Mouse (Mus musculus) forebrain, embryonic 11.5 days (tissue): Measurements from ENCODE around the gene Efnb3. TPM values are rescaled to one million over a fixed set of nuclear protein-coding genes. Genes with fewer than 3 reads are reported as not detected.
"Not testable (repeated sequence)": the region's sequence is repeated elsewhere in the genome, so short reads cannot be mapped to it uniquely, and the experiment has no call there.

ENCODE experiments used
- ATAC-seq: fragments of 200-750 bp; cut with Nextera tagmentation; replicated peaks from 2 replicates; pipeline ENCODE4 v1.8.0; 2017; ENCODE audit warnings: moderate TSS enrichment; ENCODE audit not compliant: low FRiP score
- DNase-seq: peaks from one replicate; pipeline ENCODE4 v3.0.0-alpha.2; 2017; ENCODE audit warnings: low spot score
- H3K27ac ChIP-seq: fragments of 300-500 bp; sonication (generic); 2 replicates; pipeline ENCODE4 v1.5.1; 2014; ENCODE audit warnings: low read depth, low read length
- H3K27me3 ChIP-seq: fragments of 300-500 bp; sonication (generic); 2 replicates; pipeline ENCODE4 v1.6.1; 2014; ENCODE audit warnings: mild to moderate bottlenecking, low read length, mixed read lengths; ENCODE audit not compliant: control insufficient read depth, insufficient read depth
- H3K36me3 ChIP-seq: fragments of 300-500 bp; sonication (generic); 2 replicates; pipeline ENCODE4 v1.6.1; 2014; ENCODE audit warnings: mild to moderate bottlenecking, low read length, moderate library complexity, mixed read lengths; ENCODE audit not compliant: control insufficient read depth, insufficient read depth
- H3K4me1 ChIP-seq: fragments of 300-500 bp; sonication (generic); replicated peaks from 2 replicates; pipeline ENCODE4 v1.6.1; 2014; ENCODE audit warnings: low read length, mixed read lengths; ENCODE audit not compliant: control insufficient read depth, insufficient read depth
- H3K4me2 ChIP-seq: fragments of 300-500 bp; sonication (generic); 2 replicates; pipeline ENCODE4 v1.6.1; 2014; ENCODE audit warnings: low read depth, mild to moderate bottlenecking, low read length, moderate library complexity, mixed read lengths; ENCODE audit not compliant: severe bottlenecking
- H3K4me3 ChIP-seq: fragments of 300-500 bp; sonication (generic); 2 replicates; pipeline ENCODE4 v1.5.1; 2014; ENCODE audit warnings: low read depth, low read length
- H3K9ac ChIP-seq: fragments of 300-500 bp; sonication (generic); 2 replicates; pipeline ENCODE4 v1.6.1; 2014; ENCODE audit warnings: low read length
- H3K9me3 ChIP-seq: fragments of 300-500 bp; sonication (generic); 2 replicates; pipeline ENCODE4 v1.6.1; 2016; ENCODE audit warnings: low read length, mixed read lengths; ENCODE audit not compliant: control insufficient read depth
- WGBS: fragments of 180-500 bp; shearing (Covaris S2); extraction: QIAGEN DNeasy Blood & Tissue Kit; methylation state at CpG from one replicate; pipeline ENCODE4 v1.1.7; 2014; 5-methylcytosine and 5-hydroxymethylcytosine counted together
- polyA plus RNA-seq: library from polyadenylated mRNA; unstranded; fragments of >200 nt; fragmentation: Nextera tagmentation; extraction: Ambion mirVana; gene quantifications from 2 replicates; pipeline ENCODE4 v1.2.1, GENCODE M21; 2014

The Efnb3 gene
- polyA plus RNA-seq, 1 experiment from 2014 or later: 13.1 TPM

DNA sequence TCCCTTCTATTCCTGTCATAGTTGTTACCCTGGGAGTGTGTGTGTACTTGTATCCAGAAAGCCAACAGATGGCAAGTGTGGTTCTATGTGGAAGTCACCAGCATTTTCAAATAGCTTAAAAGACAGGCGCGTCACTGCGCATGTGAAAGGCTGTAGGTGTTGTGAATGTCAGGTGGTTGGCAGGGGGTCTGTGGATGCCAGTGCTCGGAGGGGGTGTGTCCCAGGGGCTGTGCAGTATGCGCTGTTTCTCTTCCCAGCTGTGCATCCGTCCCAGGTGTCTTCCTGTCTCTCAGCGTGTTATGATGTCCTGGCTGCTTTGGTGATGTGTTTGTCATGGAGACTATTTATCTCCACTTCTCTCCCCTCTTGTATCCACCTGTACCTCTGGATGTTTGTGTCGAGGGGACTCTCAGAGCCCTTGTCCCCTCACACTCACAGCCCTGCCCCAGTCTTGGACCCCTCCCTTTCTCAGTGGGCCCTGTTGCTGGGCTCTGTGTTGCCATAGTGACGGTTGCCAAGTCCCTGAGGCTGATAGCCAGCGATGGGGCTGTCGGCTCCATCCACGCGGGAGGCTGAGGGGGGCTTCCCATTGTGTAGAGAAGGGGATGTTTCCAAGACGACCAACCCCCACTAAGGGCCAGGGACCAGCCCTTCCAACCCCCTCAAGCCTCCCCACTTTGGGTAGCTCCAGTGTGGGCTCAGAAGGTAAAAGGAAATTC is 7.2 kb downstream of the Efnb3 start:
- H3K36me3 ChIP-seq: no peaks in the 10 kb centered on the region
- ATAC-seq (peak; percentile 88), DNase-seq (peak; percentile 89)
- peaks cover 37% of the 10 kb centered on the region for H3K4me1 ChIP-seq
- H3K9me3 ChIP-seq: no peaks in the 10 kb centered on the region
- peak overlapping the region; percentile 54 for H3K9ac ChIP-seq
- H3K27ac ChIP-seq: peak overlapping the region; percentile 85
- peak overlapping the region; percentile 9; the same call in 1 of the 2 replicates for H3K4me3 ChIP-seq
- peak overlapping the region; percentile 46 for H3K4me2 ChIP-seq
- no peaks in the 10 kb centered on the region for H3K27me3 ChIP-seq
- WGBS: 18% methylated on average over 14 of the region's 14 CpGs

DNA sequence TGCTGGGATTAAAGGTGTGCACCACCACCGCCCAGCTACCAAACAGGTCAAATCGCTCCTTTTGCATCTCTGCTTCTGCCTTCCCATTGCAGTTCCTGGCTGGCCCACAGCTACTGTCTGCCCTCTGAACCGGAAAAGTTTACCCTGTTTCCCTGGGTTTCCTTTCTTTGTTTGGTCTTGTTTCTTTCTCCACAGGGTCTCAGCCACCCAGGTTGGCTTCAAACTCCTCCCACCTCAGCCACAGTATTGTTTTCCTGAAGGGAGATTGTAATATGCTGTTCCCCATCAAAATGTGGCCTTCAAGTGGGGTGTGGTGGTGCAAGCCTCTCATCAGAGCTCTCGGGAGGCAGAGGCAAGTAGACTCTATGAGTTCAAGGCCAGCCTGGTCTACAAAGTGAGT is 8.7 kb downstream of the Efnb3 start:
- WGBS: 64% methylated on average over 4 of the region's 4 CpGs
- no peak overlapping the region for H3K27ac ChIP-seq
- peaks cover 32% of the 10 kb centered on the region for H3K4me1 ChIP-seq
- H3K4me3 ChIP-seq: no peak overlapping the region
- H3K9ac ChIP-seq: no peak overlapping the region
- no peak for DNase-seq
- H3K9me3 ChIP-seq: no peaks in the 10 kb centered on the region
- no peak overlapping the region for H3K4me2 ChIP-seq
- ATAC-seq: no peak
- no peaks in the 10 kb centered on the region for H3K27me3 ChIP-seq
- no peaks in the 10 kb centered on the region for H3K36me3 ChIP-seq

DNA sequence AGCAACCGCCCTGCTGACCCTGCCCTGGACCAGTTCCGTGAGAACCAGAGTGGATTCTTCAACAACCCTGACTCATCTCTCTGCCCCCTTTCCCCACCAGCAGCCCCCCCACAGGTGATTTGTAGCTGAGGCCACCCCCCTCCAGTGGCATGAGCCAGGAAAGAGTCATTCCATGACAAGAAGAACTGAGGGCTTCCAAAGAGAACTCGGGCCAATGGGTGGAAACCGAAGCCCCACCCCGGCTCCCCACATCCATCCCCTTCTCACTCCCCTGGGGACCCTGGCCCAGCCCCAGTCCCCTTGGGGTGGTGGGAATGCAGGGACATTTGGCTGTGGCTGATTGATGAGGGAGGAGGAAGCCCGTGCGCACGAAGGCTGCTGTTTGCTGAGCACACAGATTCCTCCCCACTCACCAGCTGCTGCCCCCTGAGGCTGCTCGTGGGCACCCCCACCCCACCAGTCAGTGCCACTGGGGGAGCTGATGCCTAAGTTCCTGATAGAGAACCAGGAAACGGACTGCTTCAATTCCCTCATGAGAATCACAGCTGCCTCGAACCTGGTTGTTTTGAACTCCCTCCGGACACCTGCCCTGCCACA is 10.8 kb downstream of the Efnb3 start, which contains the start of gene Dnah2:
TSS of gene Dnah2 (minus strand) at position 51 of the 597 bp plus-strand sequence.
- H3K4me3 ChIP-seq: no peak within 1 kb of the TSS
- no peak within 1 kb of the TSS; the same call in 1 of the 2 replicates for H3K9ac ChIP-seq
- H3K27me3 ChIP-seq: no peaks in the 10 kb centered on the region

DNA sequence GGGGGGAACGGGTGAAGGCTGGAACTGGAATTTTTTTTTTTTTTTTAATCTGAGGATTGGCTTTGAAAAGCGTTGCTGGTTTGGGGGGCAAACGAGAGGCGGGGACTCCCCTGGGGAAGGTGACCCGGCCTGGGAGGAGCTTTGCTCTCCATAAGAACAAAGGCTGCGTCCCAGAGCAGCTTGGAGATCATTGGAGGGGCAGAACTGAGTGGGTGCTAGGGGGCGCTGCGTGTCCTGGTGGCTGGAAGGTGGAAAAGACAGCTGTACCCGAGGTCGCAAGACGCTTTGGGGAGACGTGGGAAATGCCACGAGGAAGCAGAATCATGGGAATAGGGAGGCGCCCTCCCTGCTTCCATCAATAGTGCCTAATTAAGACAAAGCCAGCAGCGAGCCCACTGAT is 12.9 kb downstream of the Efnb3 start:
- DNase-seq: peak; percentile 79
- Histone ChIP-seq H3K36me3 (no peaks in the 10 kb centered on the region), H3K9ac (peak overlapping the region; percentile 65), H3K27ac (peak overlapping the region; percentile 73), H3K4me3 (peak overlapping the region; percentile 34), H3K27me3 (no peaks in the 10 kb centered on the region), H3K9me3 (no peaks in the 10 kb centered on the region), H3K4me2 (peak overlapping the region; percentile 74), H3K4me1 (peaks cover 24% of the 10 kb centered on the region)
- ATAC-seq: no peak
- 4% methylated on average over 15 of the region's 15 CpGs for WGBS

More for the DNA sequence above, 10.8 kb downstream of the Efnb3 start, which contains the start of gene Dnah2:
- no peak for DNase-seq
- WGBS: 52% methylated on average over 12 of the region's 12 CpGs
- Histone ChIP-seq H3K9me3 (no peaks in the 10 kb centered on the region), H3K27ac (no peak within 1 kb of the TSS), H3K4me2 (no peak within 1 kb of the TSS), H3K4me1 (peaks cover 29% of the 10 kb centered on the region), H3K36me3 (no peaks in the 10 kb centered on the region)
- no peak for ATAC-seq

DNA sequence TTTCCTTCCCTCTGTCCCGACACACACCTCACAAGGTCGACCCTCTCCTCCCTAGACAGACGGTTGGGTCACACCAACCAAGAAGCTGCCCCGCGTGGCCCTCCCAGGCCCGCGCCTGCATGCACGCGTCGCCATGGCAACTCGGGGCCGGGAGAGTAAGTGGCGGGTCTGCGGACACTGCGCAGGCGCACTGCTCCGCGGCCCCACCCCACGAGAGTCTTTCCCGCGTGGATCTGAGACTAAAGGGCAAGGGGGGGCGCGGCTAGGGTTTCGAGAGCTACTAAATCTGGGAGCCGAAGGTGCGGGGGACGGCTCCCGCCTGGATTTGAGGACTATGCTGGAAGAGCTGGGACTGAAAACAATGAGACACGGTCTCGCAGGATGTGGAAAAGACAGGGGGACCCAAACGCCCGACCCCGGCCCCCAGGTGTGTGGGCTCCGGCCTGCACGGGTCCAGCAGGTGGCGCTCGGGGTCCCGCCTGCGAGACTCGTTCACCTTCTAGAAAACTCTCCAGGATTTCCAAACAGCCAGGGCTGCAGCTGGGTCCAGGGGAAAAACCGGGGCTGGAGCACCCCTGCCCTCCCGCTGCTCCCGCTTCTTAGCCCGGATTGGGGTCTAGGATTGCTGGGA is 13.5 kb downstream of the Efnb3 start:
- ATAC-seq (peak; percentile 66), DNase-seq (peak; percentile 90)
- H3K9me3 ChIP-seq: no peaks in the 10 kb centered on the region
- peak overlapping the region; percentile 73 for H3K27ac ChIP-seq
- 1% methylated on average over 44 of the region's 44 CpGs for WGBS
- peak overlapping the region; percentile 74 for H3K4me2 ChIP-seq
- H3K9ac ChIP-seq: peak overlapping the region; percentile 65
- peak overlapping the region; percentile 34 for H3K4me3 ChIP-seq
- H3K36me3 ChIP-seq: no peaks in the 10 kb centered on the region
- peaks cover 24% of the 10 kb centered on the region for H3K4me1 ChIP-seq
- H3K27me3 ChIP-seq: no peaks in the 10 kb centered on the region

DNA sequence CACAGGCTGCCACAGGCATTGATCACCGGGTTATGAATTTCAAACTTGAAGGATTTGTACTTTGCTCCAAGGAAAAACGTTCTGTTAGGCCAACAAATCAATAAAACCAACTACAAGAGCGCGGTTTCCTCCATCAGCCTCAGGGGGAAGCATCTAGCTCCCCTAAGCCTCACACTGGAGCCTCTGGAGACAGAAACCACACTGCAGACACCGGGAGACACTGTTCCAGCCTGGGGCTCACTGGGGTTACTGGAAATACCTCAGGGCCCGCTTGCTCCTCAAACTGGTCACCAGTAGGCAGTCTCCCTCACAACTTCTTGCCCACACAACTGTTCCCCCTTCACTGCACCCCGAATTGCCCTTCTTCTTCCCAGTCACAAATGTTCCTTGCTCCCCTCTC is 14.0 kb downstream of the Efnb3 start:
- Histone ChIP-seq H3K4me3 (peak overlapping the region; percentile 34), H3K9ac (peak overlapping the region; percentile 65), H3K27ac (peak overlapping the region; percentile 73), H3K9me3 (no peaks in the 10 kb centered on the region), H3K36me3 (no peaks in the 10 kb centered on the region), H3K4me1 (peaks cover 24% of the 10 kb centered on the region), H3K27me3 (no peaks in the 10 kb centered on the region), H3K4me2 (peak overlapping the region; percentile 74)
- WGBS: 11% methylated on average over 7 of the region's 7 CpGs
- DNase-seq (no peak), ATAC-seq (no peak)

DNA sequence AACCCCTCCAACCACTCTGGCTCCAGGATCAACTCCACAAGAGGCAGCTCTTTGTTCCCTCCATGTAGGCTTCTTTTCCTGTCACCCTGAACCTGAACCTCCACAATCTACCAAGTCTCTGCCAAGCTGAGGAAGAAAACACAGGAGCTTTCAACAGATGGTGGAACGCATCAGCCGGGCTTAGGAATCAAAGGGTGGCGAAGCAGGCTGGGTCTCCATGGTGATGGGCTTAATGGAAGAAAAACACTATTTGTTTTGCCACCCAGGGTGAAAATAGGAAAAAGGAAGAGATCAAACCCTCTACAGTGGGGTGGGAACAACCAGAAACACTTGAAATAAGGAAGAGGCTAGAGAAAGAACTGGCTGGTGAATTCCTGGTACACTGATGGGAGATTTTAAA is 16.4 kb downstream of the Efnb3 start:
- H3K4me1 ChIP-seq: peaks cover 24% of the 10 kb centered on the region
- peak overlapping the region; percentile 55; the same call in 1 of the 2 replicates for H3K27ac ChIP-seq
- ATAC-seq (no peak), DNase-seq (no peak)
- H3K4me2 ChIP-seq: no peak overlapping the region
- peak overlapping the region; percentile 5; the same call in 1 of the 2 replicates for H3K9ac ChIP-seq
- 22% methylated on average over 3 of the region's 3 CpGs for WGBS
- H3K4me3 ChIP-seq: no peak overlapping the region
- no peaks in the 10 kb centered on the region for H3K27me3 ChIP-seq
- H3K9me3 ChIP-seq: no peaks in the 10 kb centered on the region
- no peaks in the 10 kb centered on the region for H3K36me3 ChIP-seq

DNA sequence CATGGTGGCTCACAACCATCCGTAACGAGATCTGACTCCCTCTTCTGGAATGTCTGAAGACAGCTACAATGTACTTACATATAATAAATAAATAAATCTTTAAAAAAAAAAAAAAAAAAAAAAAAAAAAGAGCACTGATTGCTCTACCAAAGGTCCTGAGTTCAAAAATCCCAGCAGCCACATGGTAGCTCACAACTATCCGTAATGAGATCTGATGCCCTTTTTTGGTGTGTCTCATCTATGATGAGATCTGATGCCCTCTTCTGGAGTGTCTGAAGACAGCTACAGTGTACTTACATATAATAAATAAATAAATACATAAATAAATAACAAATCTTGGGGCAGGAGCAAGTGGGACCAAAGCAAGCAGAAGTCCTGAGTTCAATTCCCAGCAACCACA is 18.3 kb downstream of the Efnb3 start:
- 77% methylated on average over 1 of the region's 3 CpGs for WGBS
- H3K4me2 ChIP-seq, ATAC-seq, H3K4me3 ChIP-seq, DNase-seq, H3K9me3 ChIP-seq, H3K9ac ChIP-seq, H3K4me1 ChIP-seq, H3K36me3 ChIP-seq, H3K27me3 ChIP-seq, H3K27ac ChIP-seq: not testable (repeated sequence)
